Mouse (Mus musculus): ENCODE measurements around the gene Itm2b. TPM values are rescaled to one million over a fixed set of nuclear protein-coding genes. Genes with fewer than 3 reads are reported as not detected.

The Itm2b gene
- total and polyA plus RNA-seq, 3 experiments: 190 to 305 (median 254) TPM

DNA sequence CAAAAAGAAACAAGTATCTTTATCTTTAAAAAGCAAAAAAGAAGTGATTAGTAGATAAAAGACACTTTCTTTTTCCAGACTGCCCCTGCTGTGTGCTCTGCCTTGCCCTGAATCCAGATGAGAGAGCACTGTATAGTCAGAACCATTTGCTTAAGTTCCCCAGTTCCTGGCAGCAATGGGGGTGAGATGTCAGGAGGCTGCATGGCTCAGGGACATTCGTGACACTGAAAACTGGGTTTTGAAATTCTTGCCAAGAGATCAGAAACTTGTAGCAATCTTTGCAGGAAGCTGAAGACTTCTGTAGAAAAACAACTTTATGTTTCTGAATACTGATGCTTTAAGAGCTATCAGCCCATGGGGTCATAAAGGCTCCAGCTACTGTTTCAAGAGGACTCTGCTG is 35.1 kb downstream of the Itm2b start:
- no peak overlapping the region for H3K9ac ChIP-seq (ENCODE audit: insufficient read depth, low read depth)
- 0 out of 4 replicates have a peak, but pooled peaks cover 0 to 3% of the 10 kb centered on the region in 2 experiments for H3K4me1 ChIP-seq (ENCODE audit: control insufficient read depth in 1 of 2, insufficient read depth in 2 of 2)
- no peaks in the 10 kb centered on the region for H3K27me3 ChIP-seq (replicated peaks)
- DNase-seq (ENCODE audit: extremely low read depth): no peak
- no peak overlapping the region for H3K27ac ChIP-seq (ENCODE audit: insufficient read depth, low read depth)
- no peak overlapping the region for H3K4me3 ChIP-seq (replicated peaks in 1 of 3; ENCODE audit: low read depth in 2 of 3, low read length in 2 of 3, poor library complexity in 1 of 3)
- no peaks in the 10 kb centered on the region for H3K79me2 ChIP-seq (replicated peaks; ENCODE audit: control insufficient read depth, extremely low read depth, insufficient read depth, poor library complexity, severe bottlenecking)
- TF ChIP-seq NRF1 (IDR thresholded peaks at IDR 0.05; ENCODE audit: low read depth, low read length) (no peak), CHD1 (IDR thresholded peaks at IDR 0.05; ENCODE audit: low read depth, low read length) (no peak), UBTF (IDR thresholded peaks at IDR 0.05; ENCODE audit: low read depth, low read length) (no peak), ZC3H11A (IDR thresholded peaks at IDR 0.05; ENCODE audit: low read depth, low read length) (no peak)
- in situ Hi-C loops (cut with MboI; ENCODE audit: low pct_ligation_motif_present, low pct_unique_long_range_greater_than_20kb, low sequenced_read_pairs): no loop called here
- dilution Hi-C loops (cut with MboI; ENCODE audit: extremely low pct_ligation_motif_present, extremely low pct_unique_long_range_greater_than_20kb, low sequenced_read_pairs): no loop called here
- H3K4me2 ChIP-seq (ENCODE audit: insufficient read depth, low read depth, poor library complexity, severe bottlenecking): no peak overlapping the region
- H3K36me3 ChIP-seq (replicated peaks in 1 of 2; ENCODE audit: control insufficient read depth in 1 of 2, insufficient read depth in 1 of 2, low read length in 1 of 2): peaks cover under 1 to 8% of the 10 kb centered on the region in 2 experiments
- peaks cover 3% of the 10 kb centered on the region for H3K9me3 ChIP-seq (replicated peaks; ENCODE audit: low read length)

DNA sequence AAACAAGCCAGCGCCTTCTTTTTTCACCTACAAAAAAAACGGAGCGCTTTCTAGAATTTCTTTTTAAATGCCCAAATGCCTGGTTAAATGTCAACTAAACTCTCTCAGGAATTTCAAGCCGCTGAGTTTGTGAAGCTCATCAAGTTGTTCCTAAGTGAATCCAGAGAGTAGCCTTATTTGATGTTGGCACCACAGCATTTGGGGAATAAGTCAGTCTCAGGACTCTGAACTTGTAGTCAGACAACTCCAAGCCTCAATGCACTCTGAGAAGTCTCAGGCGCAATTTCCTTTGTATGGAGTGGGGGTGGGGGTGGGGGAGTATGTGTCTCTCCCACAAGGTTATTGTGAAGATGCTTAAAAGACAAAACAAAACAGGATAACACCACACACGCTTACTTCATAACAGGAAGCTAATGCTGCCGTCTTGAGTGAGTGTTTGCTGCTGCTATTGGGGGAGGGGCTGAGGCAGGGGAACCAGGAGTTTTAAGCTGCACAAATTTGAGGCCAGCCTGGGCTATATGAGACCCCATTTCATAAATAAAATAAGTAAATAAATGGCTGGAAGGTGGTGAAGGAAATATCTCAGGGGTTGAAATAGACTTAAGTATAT is 35.9 kb downstream of the Itm2b start:
- H3K36me3 ChIP-seq (replicated peaks in 1 of 2; ENCODE audit: control insufficient read depth in 1 of 2, insufficient read depth in 1 of 2, low read length in 1 of 2): peaks cover 0 to 4% of the 10 kb centered on the region in 2 experiments
- dilution Hi-C loops (cut with MboI; ENCODE audit: extremely low pct_ligation_motif_present, extremely low pct_unique_long_range_greater_than_20kb, low sequenced_read_pairs) (no loop called here), in situ Hi-C loops (cut with MboI; ENCODE audit: low pct_ligation_motif_present, low pct_unique_long_range_greater_than_20kb, low sequenced_read_pairs) (no loop called here)
- no peak overlapping the region for H3K4me3 ChIP-seq (replicated peaks in 1 of 3; ENCODE audit: low read depth in 2 of 3, low read length in 2 of 3, poor library complexity in 1 of 3)
- DNase-seq (ENCODE audit: extremely low read depth): no peak
- TF ChIP-seq UBTF (IDR thresholded peaks at IDR 0.05; ENCODE audit: low read depth, low read length) (no peak), MXI1 (IDR thresholded peaks at IDR 0.05; ENCODE audit: low read depth, low read length) (no peak), SIN3A (IDR thresholded peaks at IDR 0.05; ENCODE audit: low read length) (no peak), ELF1 (IDR thresholded peaks at IDR 0.05; ENCODE audit: low read depth, low read length) (no peak), GABPA (IDR thresholded peaks at IDR 0.05; ENCODE audit: insufficient replicate concordance, low read depth, low read length) (no peak), PAX5 (IDR thresholded peaks at IDR 0.05; ENCODE audit: low read length) (no peak), ZC3H11A (IDR thresholded peaks at IDR 0.05; ENCODE audit: low read depth, low read length) (no peak), TBP (conservative IDR thresholded peaks at IDR 0.05; ENCODE audit: low read depth, low read length) (no peak)
- peaks cover 3% of the 10 kb centered on the region for H3K9me3 ChIP-seq (replicated peaks; ENCODE audit: low read length)
- no peak overlapping the region for H3K4me2 ChIP-seq (ENCODE audit: insufficient read depth, low read depth, poor library complexity, severe bottlenecking)
- H3K4me1 ChIP-seq (ENCODE audit: control insufficient read depth in 1 of 2, insufficient read depth in 2 of 2): 0 out of 4 replicates have a peak, but pooled peaks cover 0 to 3% of the 10 kb centered on the region in 2 experiments
- no peak overlapping the region for H3K9ac ChIP-seq (ENCODE audit: insufficient read depth, low read depth)
- H3K27me3 ChIP-seq (replicated peaks): no peaks in the 10 kb centered on the region
- no peak overlapping the region for H3K27ac ChIP-seq (ENCODE audit: insufficient read depth, low read depth)
- H3K79me2 ChIP-seq (replicated peaks; ENCODE audit: control insufficient read depth, extremely low read depth, insufficient read depth, poor library complexity, severe bottlenecking): no peaks in the 10 kb centered on the region

DNA sequence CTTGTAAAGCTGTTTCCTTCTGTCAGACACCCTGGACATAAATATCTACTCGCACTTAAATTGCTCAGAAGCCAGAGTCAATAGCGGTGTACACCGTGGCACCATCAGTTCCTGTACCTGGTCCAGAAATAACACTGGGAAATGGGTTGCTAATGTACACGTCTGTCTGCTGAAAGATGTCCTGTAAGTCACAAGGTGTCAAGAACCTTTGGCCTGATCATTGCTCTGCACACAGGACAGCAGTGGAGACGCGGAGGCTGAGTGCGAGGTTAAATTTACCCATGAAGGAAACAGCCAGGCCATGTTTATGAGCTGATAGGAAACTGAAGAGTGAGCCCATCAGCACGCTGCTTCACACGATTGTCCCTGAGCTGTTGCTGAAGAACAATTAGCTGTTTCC is 37.8 kb downstream of the Itm2b start:
- H3K9ac ChIP-seq (ENCODE audit: insufficient read depth, low read depth): no peak overlapping the region
- H3K27me3 ChIP-seq (replicated peaks): no peaks in the 10 kb centered on the region
- no peaks in the 10 kb centered on the region for H3K79me2 ChIP-seq (replicated peaks; ENCODE audit: control insufficient read depth, extremely low read depth, insufficient read depth, poor library complexity, severe bottlenecking)
- TF ChIP-seq ZC3H11A (IDR thresholded peaks at IDR 0.05; ENCODE audit: low read depth, low read length) (no peak), TCF12 (IDR thresholded peaks at IDR 0.05; ENCODE audit: low read depth, low read length) (no peak), KAT2A (IDR thresholded peaks at IDR 0.05; ENCODE audit: insufficient replicate concordance, low read length) (no peak), MAX (IDR thresholded peaks at IDR 0.05; ENCODE audit: low read length) (no peak), ETS1 (conservative IDR thresholded peaks at IDR 0.05; ENCODE audit: low read depth, low read length) (no peak), ELF1 (IDR thresholded peaks at IDR 0.05; ENCODE audit: low read depth, low read length) (no peak), RAD21 (IDR thresholded peaks at IDR 0.05; ENCODE audit: low read depth, low read length) (no peak), CHD1 (IDR thresholded peaks at IDR 0.05; ENCODE audit: low read depth, low read length) (no peak), MAZ (IDR thresholded peaks at IDR 0.05; ENCODE audit: low read depth, low read length) (no peak), NRF1 (IDR thresholded peaks at IDR 0.05; ENCODE audit: low read depth, low read length) (no peak), CTCF (conservative IDR thresholded peaks at IDR 0.05 in 1 of 2, IDR thresholded peaks at IDR 0.05 in 1 of 2; ENCODE audit: low read depth in 2 of 2, low read length in 2 of 2) (no peak), JUND (conservative IDR thresholded peaks at IDR 0.05; ENCODE audit: low read depth, low read length) (no peak), ZKSCAN1 (IDR thresholded peaks at IDR 0.05; ENCODE audit: borderline replicate concordance, low read depth, low read length) (no peak), PAX5 (IDR thresholded peaks at IDR 0.05; ENCODE audit: low read length) (no peak), GABPA (IDR thresholded peaks at IDR 0.05; ENCODE audit: insufficient replicate concordance, low read depth, low read length) (no peak), ZMIZ1 (IDR thresholded peaks at IDR 0.05; ENCODE audit: low read depth, low read length) (no peak), ZNF384 (IDR thresholded peaks at IDR 0.05; ENCODE audit: low read depth, low read length) (no peak), E2F4 (IDR thresholded peaks at IDR 0.05; ENCODE audit: insufficient replicate concordance, low read depth, low read length) (no peak), SIN3A (IDR thresholded peaks at IDR 0.05; ENCODE audit: low read length) (no peak), TBP (conservative IDR thresholded peaks at IDR 0.05; ENCODE audit: low read depth, low read length) (no peak)
- H3K4me2 ChIP-seq (ENCODE audit: insufficient read depth, low read depth, poor library complexity, severe bottlenecking): no peak overlapping the region
- dilution Hi-C loops (cut with MboI; ENCODE audit: extremely low pct_ligation_motif_present, extremely low pct_unique_long_range_greater_than_20kb, low sequenced_read_pairs): no loop called here
- H3K36me3 ChIP-seq (replicated peaks in 1 of 2; ENCODE audit: control insufficient read depth in 1 of 2, insufficient read depth in 1 of 2, low read length in 1 of 2): no peaks in the 10 kb centered on the region
- H3K27ac ChIP-seq (ENCODE audit: insufficient read depth, low read depth): no peak overlapping the region
- no peak overlapping the region for H3K4me3 ChIP-seq (replicated peaks in 1 of 3; ENCODE audit: low read depth in 2 of 3, low read length in 2 of 3, poor library complexity in 1 of 3)
- no peak for DNase-seq (ENCODE audit: extremely low read depth)
- peaks cover 3% of the 10 kb centered on the region for H3K9me3 ChIP-seq (replicated peaks; ENCODE audit: low read length)
- 0 out of 4 replicates have a peak, but pooled peaks cover 0 to 3% of the 10 kb centered on the region in 2 experiments for H3K4me1 ChIP-seq (ENCODE audit: control insufficient read depth in 1 of 2, insufficient read depth in 2 of 2)
- in situ Hi-C loops (cut with MboI; ENCODE audit: low pct_ligation_motif_present, low pct_unique_long_range_greater_than_20kb, low sequenced_read_pairs): no loop called here

All from CH12.LX (cell line).